Mouse (Mus musculus) adrenal gland, postnatal 4 days (tissue): ENCODE data around the gene Slc48a1. TPM values are rescaled to one million over a fixed set of nuclear protein-coding genes. Genes with fewer than 3 reads are reported as not detected.

ENCODE experiments used
- DNase-seq, 2 experiments: peaks; one replicate each; pipeline ENCODE4 v3.0.0; 2021 to 2022; ENCODE audit warnings: low spot score in 2 of 2, mixed read lengths in 2 of 2
- total RNA-seq, 2 experiments: library from RNA; stranded (reverse); gene quantifications; 2 replicates each; pipeline ENCODE4 v1.2.3; 2021

Gene Slc48a1
- total RNA-seq, 2 experiments from 2014 or later = 83.0 to 91.7 TPM

DNA sequence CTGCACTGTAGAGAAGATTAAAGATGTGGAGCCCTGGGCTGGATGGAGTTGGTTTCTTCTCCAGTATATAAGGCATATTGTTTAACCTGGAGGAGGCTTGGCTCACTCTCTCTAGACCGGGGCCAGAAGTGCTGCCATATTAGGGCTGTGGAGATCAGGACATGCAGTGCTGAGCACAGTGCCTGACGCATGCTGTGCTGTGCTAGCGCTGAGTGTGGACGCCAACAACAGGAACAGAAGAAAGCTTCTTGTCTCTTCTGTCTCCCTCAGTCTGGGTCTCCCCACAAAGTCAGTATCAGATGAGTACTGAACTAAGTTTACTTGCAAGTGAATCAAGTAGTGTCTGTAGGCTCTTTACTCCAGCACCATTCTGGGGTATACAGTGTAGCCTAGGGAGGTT lies 61.2 kb downstream of the Slc48a1 start:
- no peak for DNase-seq

GRCm38 (mm10) chr15:97839991-97840455 lies 61.7 kb downstream of the Slc48a1 start:
- peak in 1 of 2 experiments; percentile 37 for DNase-seq

DNA sequence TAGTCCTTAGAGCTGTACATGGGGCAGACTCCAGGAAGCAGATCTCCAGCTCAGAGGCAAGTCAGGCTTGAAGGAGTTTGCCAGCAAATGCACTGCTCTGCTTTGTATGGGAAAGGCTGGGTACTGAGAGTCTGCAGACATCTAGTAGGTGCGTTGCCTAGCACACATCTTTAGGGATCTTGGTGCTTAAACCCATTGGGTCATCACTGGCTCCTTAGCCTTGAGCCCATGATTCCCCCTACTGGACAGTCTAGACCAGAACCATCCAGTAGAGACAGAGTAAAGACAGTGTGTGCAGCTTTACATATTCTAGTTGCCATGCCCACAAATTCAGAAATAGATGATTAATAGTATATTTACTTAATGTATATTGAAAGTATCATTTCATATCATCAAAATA lies 62.5 kb downstream of the Slc48a1 start:
- DNase-seq = no peak

DNA sequence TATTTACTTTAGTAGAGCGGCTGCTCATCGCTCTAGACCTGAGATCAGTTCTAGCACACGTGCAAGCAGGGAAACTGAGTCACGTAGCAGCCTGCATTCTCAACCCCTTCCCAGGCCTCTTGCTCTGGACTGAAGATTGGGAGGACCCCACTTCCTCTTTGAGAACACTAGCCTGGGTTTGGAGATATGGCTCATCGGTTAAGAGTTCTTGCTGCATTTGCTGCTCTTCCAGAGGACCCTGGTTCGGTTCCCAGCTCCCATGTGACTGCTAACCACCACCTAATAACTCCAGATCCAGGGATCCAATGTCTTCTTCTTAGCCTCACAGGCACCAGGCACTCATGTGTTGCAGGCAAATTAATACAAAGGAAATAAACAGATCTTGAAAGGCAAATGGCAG lies 63.1 kb downstream of the Slc48a1 start:
- DNase-seq = no peak

- no peak for DNase-seq
Measured at GRCm38 (mm10) chr15:97842058-97842457, 63.7 kb downstream of the Slc48a1 start.

Other genes starting within 250 kb of the Slc48a1 start
- 10 to 100 TPM; 25.6 to 26.9 TPM for gene Rpap3, start 72.7 kb upstream of the Slc48a1 start, total RNA-seq
- gene Endou, start 47.2 kb upstream of the Slc48a1 start, total RNA-seq = 1 to 10 TPM in 1 of 2 experiments, under 1 TPM in 1; 0.95 to 1.1 TPM
- 10 to 100 TPM; 19.2 to 27.9 TPM for gene Rapgef3, start 10.5 kb upstream of the Slc48a1 start, total RNA-seq
- 100 to 1,000 TPM; 116 to 120 TPM for gene Hdac7, start 66.0 kb downstream of the Slc48a1 start, total RNA-seq
- gene Vdr, start 132.1 kb downstream of the Slc48a1 start, total RNA-seq = 10 to 100 TPM in 1 of 2 experiments, 1 to 10 TPM in 1; 3.8 to 13.3 TPM
- gene Tmem106c, start 185.7 kb downstream of the Slc48a1 start, total RNA-seq = 10 to 100 TPM; 69.8 to 70.7 TPM
- 1 to 10 TPM; 3.8 TPM for gene Col2a1, start 226.2 kb downstream of the Slc48a1 start, total RNA-seq